Mouse (Mus musculus): ENCODE results near the gene Tbc1d8b. TPM values are rescaled to one million over a fixed set of nuclear protein-coding genes. Genes with fewer than 3 reads are reported as not detected.
"Not testable (repeated sequence)": the region's sequence is repeated elsewhere in the genome, so short reads cannot be mapped to it uniquely, and the experiment has no call there.

Tbc1d8b gene
- polyA plus RNA-seq, 1 experiment from 2014 or later: 3.4 TPM

DNA sequence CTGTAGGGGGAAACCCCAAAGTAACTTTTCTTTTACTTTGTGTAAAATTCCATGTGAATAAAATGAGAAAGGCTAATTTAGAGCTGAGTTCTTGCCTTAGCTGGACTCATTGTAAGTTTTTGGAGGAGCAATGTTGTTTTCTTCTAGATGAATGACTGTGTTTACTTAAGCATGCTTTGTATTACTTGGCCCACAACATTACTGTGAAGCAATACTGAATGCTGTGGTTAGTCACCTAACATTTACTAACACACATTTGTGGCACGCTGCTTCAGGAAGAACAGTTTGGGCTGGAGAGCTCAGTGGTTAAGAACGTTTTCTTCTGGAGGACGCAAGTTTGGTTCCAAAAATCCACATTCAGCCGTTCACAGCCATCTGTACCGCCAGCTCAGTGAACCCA lies 52.3 kb downstream of the Tbc1d8b start:
- H3K36me3 ChIP-seq: no peaks in the 10 kb centered on the region
- H3K4me1 ChIP-seq (replicated peaks): no peaks in the 10 kb centered on the region
- ATAC-seq: no peak
- WGBS: 90% methylated on average over 5 of the region's 5 CpGs
- no peak overlapping the region for H3K27ac ChIP-seq
- no peak overlapping the region for H3K4me2 ChIP-seq (replicated peaks)
- H3K9me3 ChIP-seq: no peaks in the 10 kb centered on the region
- no peak overlapping the region for H3K4me3 ChIP-seq (replicated peaks)
- H3K27me3 ChIP-seq (replicated peaks): no peaks in the 10 kb centered on the region
- no peak overlapping the region for H3K9ac ChIP-seq

DNA sequence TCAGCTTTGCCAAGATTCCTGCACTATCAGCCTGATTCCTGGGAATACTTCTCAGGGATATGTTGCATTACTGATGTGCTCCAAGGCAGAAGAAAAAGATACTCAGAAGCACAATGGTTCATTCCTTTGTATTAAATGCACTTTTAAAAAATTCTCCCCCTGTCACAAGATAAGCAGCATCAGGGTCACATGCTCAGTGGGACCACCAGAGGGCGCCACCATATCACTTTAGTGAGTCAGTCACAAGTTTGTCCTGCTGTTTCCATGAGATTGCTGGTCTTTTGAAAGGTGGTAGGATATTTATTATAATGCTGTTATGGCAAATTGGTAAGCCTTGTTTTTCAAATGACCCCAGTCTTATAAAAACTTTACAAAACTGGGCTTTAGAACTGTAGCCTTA lies 67.1 kb downstream of the Tbc1d8b start:
- H3K4me2 ChIP-seq (replicated peaks): no peak overlapping the region
- no peaks in the 10 kb centered on the region for H3K4me1 ChIP-seq (replicated peaks)
- H3K27ac ChIP-seq: no peak overlapping the region
- H3K27me3 ChIP-seq (replicated peaks): no peaks in the 10 kb centered on the region
- WGBS: 0% methylated on average over 1 of the region's 1 CpGs
- no peak overlapping the region for H3K4me3 ChIP-seq (replicated peaks)
- H3K9me3 ChIP-seq: no peaks in the 10 kb centered on the region
- H3K9ac ChIP-seq: no peak overlapping the region
- H3K36me3 ChIP-seq: no peaks in the 10 kb centered on the region
- no peak for ATAC-seq

DNA sequence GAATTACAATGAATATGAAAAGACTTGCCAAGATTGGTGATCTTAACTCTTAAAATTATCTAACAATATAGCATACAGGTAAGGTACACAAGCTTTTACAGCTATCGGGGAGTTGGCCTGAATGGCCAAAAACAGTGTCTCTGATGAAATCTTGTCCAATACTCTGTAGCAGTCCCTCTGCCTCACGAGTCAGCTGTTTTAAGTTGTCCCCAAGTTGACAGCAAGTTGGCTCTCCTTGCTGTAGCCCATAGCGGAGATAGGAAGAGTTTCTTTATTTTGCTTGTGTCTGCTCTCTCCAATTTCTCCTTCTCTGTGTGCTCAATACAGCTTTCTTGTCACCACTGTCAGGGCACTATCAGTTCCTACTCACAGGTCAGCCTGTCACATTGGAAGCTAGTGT lies 73.8 kb downstream of the Tbc1d8b start:
- H3K4me1 ChIP-seq (replicated peaks); H3K36me3 ChIP-seq; H3K27ac ChIP-seq; H3K27me3 ChIP-seq (replicated peaks); H3K4me2 ChIP-seq (replicated peaks); H3K9me3 ChIP-seq; ATAC-seq; H3K4me3 ChIP-seq (replicated peaks); H3K9ac ChIP-seq: not testable (repeated sequence)
- WGBS: 78% methylated on average over 3 of the region's 3 CpGs

- H3K4me2 ChIP-seq (replicated peaks): no peak overlapping the region
- no peak for ATAC-seq
- H3K9ac ChIP-seq: no peak overlapping the region
- H3K9me3 ChIP-seq: no peaks in the 10 kb centered on the region
- H3K27me3 ChIP-seq (replicated peaks): no peaks in the 10 kb centered on the region
- no peaks in the 10 kb centered on the region for H3K4me1 ChIP-seq (replicated peaks)
- 70% methylated on average over 2 of the region's 2 CpGs for WGBS
- no peaks in the 10 kb centered on the region for H3K36me3 ChIP-seq
- no peak overlapping the region for H3K27ac ChIP-seq
- H3K4me3 ChIP-seq (replicated peaks): no peak overlapping the region
Measured at GRCm38 (mm10) chrX:139762546-139762945, 77.8 kb downstream of the Tbc1d8b start.

DNA sequence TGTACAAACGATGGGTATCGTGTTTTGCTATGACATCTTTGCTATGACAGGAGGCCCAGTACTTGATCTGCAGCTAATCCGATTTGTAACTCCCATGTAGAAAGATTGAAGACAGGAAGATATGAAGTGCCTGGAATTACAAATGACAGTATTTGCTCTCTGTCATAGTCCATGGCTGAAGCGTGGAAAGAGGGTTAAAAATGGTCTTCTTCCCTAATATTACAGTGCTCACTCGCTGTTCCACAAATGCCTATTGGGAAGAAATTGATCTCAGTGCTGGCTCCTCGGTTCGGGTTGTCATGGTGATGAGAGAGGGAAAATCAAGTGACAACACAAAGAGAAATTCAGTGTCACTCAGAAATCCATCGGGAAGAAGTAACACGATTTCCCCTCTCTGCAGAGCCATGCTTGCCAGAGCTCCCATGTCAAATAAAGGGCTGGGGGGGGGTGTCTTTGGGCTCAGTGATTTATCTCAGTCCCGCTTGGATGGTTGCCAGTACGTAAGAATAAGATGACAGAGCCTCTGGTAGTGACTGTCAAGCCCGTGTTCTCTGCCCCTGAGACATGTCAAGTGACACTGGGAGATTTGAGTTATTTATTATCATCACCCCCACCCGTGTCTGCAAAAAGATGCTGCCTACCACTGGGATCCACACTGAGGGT lies 85.3 kb downstream of the Tbc1d8b start:
- Histone ChIP-seq H3K27me3 (replicated peaks) (no peaks in the 10 kb centered on the region; the same call in 1 of the 2 replicates), H3K4me1 (replicated peaks) (no peaks in the 10 kb centered on the region), H3K4me2 (replicated peaks) (no peak overlapping the region), H3K9me3 (no peaks in the 10 kb centered on the region), H3K36me3 (no peaks in the 10 kb centered on the region), H3K9ac (no peak overlapping the region), H3K4me3 (replicated peaks) (no peak overlapping the region), H3K27ac (no peak overlapping the region)
- ATAC-seq: no peak
- 73% methylated on average over 13 of the region's 13 CpGs for WGBS

DNA sequence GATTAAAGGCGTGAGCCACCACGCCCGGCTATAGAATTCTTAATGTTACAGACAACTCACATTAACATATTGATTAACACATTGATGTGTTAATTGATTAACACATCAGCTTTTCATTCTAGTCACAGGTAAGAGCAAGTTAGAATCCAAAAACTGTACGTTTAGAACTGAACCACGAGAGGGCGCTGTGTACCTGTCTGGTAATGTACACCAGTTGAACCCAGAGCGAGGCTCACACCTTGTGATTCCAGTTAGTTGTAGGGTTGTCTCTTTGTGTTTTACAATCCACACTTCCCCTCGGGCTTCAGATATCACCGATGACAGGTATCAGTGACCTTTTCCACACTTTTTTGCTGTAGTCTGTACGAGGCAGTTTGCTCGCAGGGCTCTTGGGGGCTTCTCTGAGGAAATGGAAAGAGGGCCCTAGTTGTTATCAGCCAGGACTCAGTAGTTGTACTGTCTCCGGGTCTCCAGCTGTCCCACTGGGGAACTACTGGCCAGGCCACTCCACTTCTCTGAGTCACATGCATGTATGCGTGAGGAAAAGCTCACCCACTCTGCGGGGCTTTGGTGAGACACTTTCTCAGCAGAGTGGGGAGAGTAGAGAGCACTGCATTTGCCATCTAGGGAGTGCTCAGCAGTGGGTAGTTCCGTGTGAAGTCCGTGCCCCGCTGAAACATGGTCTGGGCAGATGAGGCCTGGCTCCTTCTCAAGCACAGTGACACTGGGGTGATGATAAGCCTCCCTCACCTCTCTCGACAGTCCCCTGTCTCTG lies 89.7 kb downstream of the Tbc1d8b start:
- Histone ChIP-seq H3K27me3 (replicated peaks) (no peaks in the 10 kb centered on the region), H3K36me3 (no peaks in the 10 kb centered on the region), H3K4me3 (replicated peaks) (no peak overlapping the region), H3K4me2 (replicated peaks) (no peak overlapping the region), H3K9ac (no peak overlapping the region), H3K9me3 (no peaks in the 10 kb centered on the region), H3K27ac (no peak overlapping the region), H3K4me1 (replicated peaks) (no peaks in the 10 kb centered on the region)
- peak; percentile 57 for ATAC-seq
- 33% methylated on average over 18 of the region's 18 CpGs for WGBS

- Histone ChIP-seq H3K4me2 (replicated peaks) (no peak overlapping the region), H3K9ac (no peak overlapping the region), H3K36me3 (no peaks in the 10 kb centered on the region), H3K4me1 (replicated peaks) (no peaks in the 10 kb centered on the region), H3K4me3 (replicated peaks) (no peak overlapping the region), H3K27ac (no peak overlapping the region), H3K27me3 (replicated peaks) (no peaks in the 10 kb centered on the region), H3K9me3 (no peaks in the 10 kb centered on the region)
- WGBS: 57% methylated on average over 7 of the region's 7 CpGs
- peak; percentile 70 for ATAC-seq
Measured at GRCm38 (mm10) chrX:139775084-139775612, 90.4 kb downstream of the Tbc1d8b start.

- Histone ChIP-seq H3K9ac (no peak overlapping the region), H3K4me1 (replicated peaks) (no peaks in the 10 kb centered on the region), H3K9me3 (no peaks in the 10 kb centered on the region), H3K36me3 (no peaks in the 10 kb centered on the region), H3K27ac (no peak overlapping the region), H3K4me3 (replicated peaks) (no peak overlapping the region), H3K27me3 (replicated peaks) (no peaks in the 10 kb centered on the region), H3K4me2 (replicated peaks) (no peak overlapping the region)
- 0 out of 2 replicates have a peak, but pooled peaks have one; percentile 14 for ATAC-seq
- 47% methylated on average over 4 of the region's 4 CpGs for WGBS
Measured at GRCm38 (mm10) chrX:139777357-139777756, 92.6 kb downstream of the Tbc1d8b start.

DNA sequence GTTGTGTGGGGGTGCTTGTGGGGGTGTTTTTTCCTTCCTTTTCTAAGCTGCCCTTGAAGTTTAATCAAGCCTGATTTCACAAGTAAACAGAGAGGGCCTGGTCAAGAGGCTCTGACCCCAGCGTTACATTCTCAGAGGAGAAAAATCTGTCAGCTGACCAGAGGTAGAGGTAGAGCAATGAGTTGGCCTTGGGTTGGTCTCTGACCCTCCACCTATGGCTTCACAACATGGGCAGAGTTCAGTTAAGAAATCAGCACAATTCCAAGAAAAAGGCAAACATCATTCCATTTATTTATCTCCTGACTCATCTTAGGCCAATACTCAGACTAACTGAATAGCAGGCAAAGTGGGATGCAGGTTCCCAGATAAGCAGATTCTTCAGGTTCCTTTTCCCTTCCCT lies 94.1 kb downstream of the Tbc1d8b start:
- Histone ChIP-seq H3K9me3 (no peaks in the 10 kb centered on the region), H3K4me1 (replicated peaks) (no peaks in the 10 kb centered on the region), H3K9ac (no peak overlapping the region), H3K4me3 (replicated peaks) (no peak overlapping the region), H3K4me2 (replicated peaks) (no peak overlapping the region), H3K27me3 (replicated peaks) (0 out of 2 replicates have a peak, but pooled peaks cover 5% of the 10 kb centered on the region), H3K36me3 (no peaks in the 10 kb centered on the region), H3K27ac (no peak overlapping the region)
- no peak for ATAC-seq
- 65% methylated on average over 1 of the region's 1 CpGs for WGBS

- Histone ChIP-seq H3K27me3 (replicated peaks) (0 out of 2 replicates have a peak, but pooled peaks cover 5% of the 10 kb centered on the region), H3K36me3 (no peaks in the 10 kb centered on the region), H3K4me3 (replicated peaks) (no peak overlapping the region), H3K4me1 (replicated peaks) (no peaks in the 10 kb centered on the region), H3K9me3 (no peaks in the 10 kb centered on the region), H3K27ac (no peak overlapping the region), H3K9ac (no peak overlapping the region), H3K4me2 (replicated peaks) (no peak overlapping the region)
- no peak for ATAC-seq
- 72% methylated on average over 5 of the region's 5 CpGs for WGBS
Measured at GRCm38 (mm10) chrX:139779401-139779800, 94.6 kb downstream of the Tbc1d8b start.

DNA sequence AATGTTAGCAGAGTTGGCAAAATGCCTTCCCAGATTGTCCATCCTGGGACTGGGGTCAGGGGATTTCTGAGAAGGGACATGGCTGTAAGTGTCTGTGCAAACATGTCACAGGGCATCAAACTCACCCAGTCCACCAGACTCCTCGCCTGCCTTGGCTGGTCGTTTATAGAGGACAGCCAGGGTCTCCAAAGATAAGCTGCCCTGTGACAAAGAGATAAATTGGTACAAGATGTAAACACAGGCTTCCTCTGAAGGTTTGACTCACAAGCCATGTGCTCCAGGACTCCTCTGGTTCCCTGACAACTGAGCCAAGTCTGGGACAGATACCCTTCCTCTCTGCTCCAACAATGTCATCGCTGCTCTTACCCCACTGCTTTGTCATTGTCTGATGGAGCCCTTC lies 96.2 kb downstream of the Tbc1d8b start:
- 53% methylated on average over 3 of the region's 3 CpGs for WGBS
- no peak overlapping the region for H3K4me3 ChIP-seq (replicated peaks)
- ATAC-seq: peak; percentile 19; the same call in 1 of the 2 replicates
- no peaks in the 10 kb centered on the region for H3K36me3 ChIP-seq
- no peaks in the 10 kb centered on the region for H3K4me1 ChIP-seq (replicated peaks)
- no peak overlapping the region for H3K27ac ChIP-seq
- H3K27me3 ChIP-seq (replicated peaks): 0 out of 2 replicates have a peak, but pooled peaks cover 5% of the 10 kb centered on the region
- H3K9me3 ChIP-seq: no peaks in the 10 kb centered on the region
- H3K9ac ChIP-seq: no peak overlapping the region
- no peak overlapping the region for H3K4me2 ChIP-seq (replicated peaks)

DNA sequence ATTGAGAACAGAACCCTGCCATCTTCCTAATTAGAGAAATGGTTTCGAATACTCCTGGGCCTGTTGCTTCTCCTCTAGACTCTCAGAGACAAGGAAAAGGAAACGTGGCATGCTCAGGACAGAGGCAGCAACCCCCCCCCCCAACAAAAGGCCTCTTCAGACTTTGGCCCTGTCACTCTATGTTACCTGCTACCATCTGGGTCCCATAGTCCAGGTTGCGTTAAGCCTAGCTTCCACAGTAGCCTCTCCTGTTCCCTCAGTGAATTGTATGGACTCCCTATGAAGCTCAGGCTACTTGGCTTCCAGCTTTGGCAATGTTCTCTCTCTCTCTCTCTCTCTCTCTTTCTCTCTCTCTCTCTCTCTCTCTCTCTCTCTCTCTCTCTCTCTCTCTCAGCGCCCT lies 96.8 kb downstream of the Tbc1d8b start:
- ATAC-seq: peak; percentile 67; the same call in 1 of the 2 replicates
- WGBS: 76% methylated on average over 4 of the region's 4 CpGs

More for the DNA sequence above, 96.8 kb downstream of the Tbc1d8b start:
- H3K27me3 ChIP-seq (replicated peaks): 0 out of 2 replicates have a peak, but pooled peaks cover 5% of the 10 kb centered on the region
- H3K9me3 ChIP-seq: no peaks in the 10 kb centered on the region
- no peak overlapping the region for H3K9ac ChIP-seq
- H3K4me3 ChIP-seq (replicated peaks): no peak overlapping the region
- no peaks in the 10 kb centered on the region for H3K4me1 ChIP-seq (replicated peaks)
- no peaks in the 10 kb centered on the region for H3K36me3 ChIP-seq
- H3K4me2 ChIP-seq (replicated peaks): no peak overlapping the region
- H3K27ac ChIP-seq: no peak overlapping the region
